Mouse (Mus musculus) limb, embryonic 12.5 days (tissue): ENCODE results near the gene Il17d. TPM values are rescaled to one million over a fixed set of nuclear protein-coding genes. Genes with fewer than 3 reads are reported as not detected.

ENCODE experiments used
- polyA plus RNA-seq: library from polyadenylated mRNA; unstranded; fragments of >200 nt; fragmentation: Nextera tagmentation; extraction: Ambion mirVana; gene quantifications from 2 replicates; pipeline ENCODE4 v1.2.1, GENCODE M21; 2016

The Il17d gene
- polyA plus RNA-seq, 1 experiment from 2014 or later = 3.5 TPM

Other genes with a start within 250 kb of the Il17d start
- gene Cryl1, start 126.2 kb upstream of the Il17d start, polyA plus RNA-seq = 16.7 and 18.2 TPM in 2 replicates
- gene Ift88, start 100.7 kb upstream of the Il17d start, polyA plus RNA-seq = 16.8 and 17.0 TPM in 2 replicates
- gene Eef1akmt1, start 46.8 kb downstream of the Il17d start, polyA plus RNA-seq = 100 and 110 TPM in 2 replicates
- gene Xpo4, start 140.7 kb downstream of the Il17d start, polyA plus RNA-seq = 30.7 and 33.6 TPM in 2 replicates
- gene Gm49361, start 221.3 kb downstream of the Il17d start, polyA plus RNA-seq = not detected in 2 replicates
- gene Lats2, start 233.6 kb downstream of the Il17d start, polyA plus RNA-seq = 29.6 and 30.6 TPM in 2 replicates